Mouse (Mus musculus) hindbrain, embryonic 12.5 days (tissue): Measurements from ENCODE around the gene Alk. TPM values are rescaled to one million over a fixed set of nuclear protein-coding genes. Genes with fewer than 3 reads are reported as not detected.

ENCODE experiments used
- ATAC-seq: fragments of 200-750 bp; cut with Nextera tagmentation; 2 replicates; pipeline ENCODE4 v1.8.0; 2017; ENCODE audit warnings: moderate TSS enrichment; ENCODE audit not compliant: low FRiP score
- H3K27ac ChIP-seq: fragments of 300-500 bp; sonication (generic); 2 replicates; pipeline ENCODE4 v1.5.1; 2016; ENCODE audit warnings: mild to moderate bottlenecking
- H3K27me3 ChIP-seq: fragments of 300-500 bp; sonication (generic); 2 replicates; pipeline ENCODE4 v1.6.1; 2016; ENCODE audit warnings: mild to moderate bottlenecking
- H3K36me3 ChIP-seq: fragments of 300-500 bp; sonication (generic); 2 replicates; pipeline ENCODE4 v1.6.1; 2016; ENCODE audit warnings: mild to moderate bottlenecking
- H3K4me1 ChIP-seq: fragments of 300-500 bp; sonication (generic); 2 replicates; pipeline ENCODE4 v1.6.1; 2016
- H3K4me2 ChIP-seq: fragments of 300-500 bp; sonication (generic); replicated peaks from 2 replicates; pipeline ENCODE4 v1.6.1; 2016; ENCODE audit warnings: mild to moderate bottlenecking
- H3K4me3 ChIP-seq: fragments of 300-500 bp; sonication (generic); 2 replicates; pipeline ENCODE4 v1.5.1; 2016; ENCODE audit warnings: mild to moderate bottlenecking
- H3K9ac ChIP-seq: fragments of 300-500 bp; sonication (generic); 2 replicates; pipeline ENCODE4 v1.6.1; 2016; ENCODE audit warnings: mild to moderate bottlenecking, moderate library complexity
- H3K9me3 ChIP-seq: fragments of 300-500 bp; sonication (generic); replicated peaks from 2 replicates; pipeline ENCODE4 v1.6.1; 2016; ENCODE audit warnings: mild to moderate bottlenecking
- WGBS: fragments of 180-500 bp; shearing (Covaris S2); methylation state at CpG from one replicate; pipeline ENCODE4 v1.1.7; 2016; 5-methylcytosine and 5-hydroxymethylcytosine counted together
- polyA plus RNA-seq: library from polyadenylated mRNA; unstranded; fragments of >200 nt; fragmentation: Nextera tagmentation; extraction: Ambion mirVana; gene quantifications from 2 replicates; pipeline ENCODE4 v1.2.1, GENCODE M21; 2016

Alk gene
- polyA plus RNA-seq, 1 experiment from 2014 or later = 2.2 TPM

GRCm38 (mm10) chr17:72361961-72362360 lies 242.5 kb downstream of the Alk start:
- H3K4me1 ChIP-seq = no peaks in the 10 kb centered on the region
- H3K36me3 ChIP-seq = no peaks in the 10 kb centered on the region
- WGBS = 88% methylated on average over 4 of the region's 4 CpGs

GRCm38 (mm10) chr17:72356759-72357302 lies 247.6 kb downstream of the Alk start:
- Histone ChIP-seq H3K27ac (no peak overlapping the region), H3K9me3 (no peaks in the 10 kb centered on the region), H3K27me3 (no peaks in the 10 kb centered on the region), H3K9ac (no peak overlapping the region), H3K36me3 (no peaks in the 10 kb centered on the region), H3K4me1 (no peaks in the 10 kb centered on the region), H3K4me3 (no peak overlapping the region), H3K4me2 (no peak overlapping the region)
- WGBS = 79% methylated on average over 5 of the region's 5 CpGs
- ATAC-seq = no peak

More at GRCm38 (mm10) chr17:72361961-72362360, 242.5 kb downstream of the Alk start:
- Histone ChIP-seq H3K27ac (no peak overlapping the region), H3K9ac (no peak overlapping the region), H3K4me2 (no peak overlapping the region), H3K27me3 (no peaks in the 10 kb centered on the region), H3K4me3 (no peak overlapping the region), H3K9me3 (no peaks in the 10 kb centered on the region)
- no peak for ATAC-seq

GRCm38 (mm10) chr17:72339437-72339836 lies 265.0 kb downstream of the Alk start:
- Histone ChIP-seq H3K4me3 (no peak overlapping the region), H3K36me3 (no peaks in the 10 kb centered on the region), H3K4me2 (no peak overlapping the region), H3K27ac (no peak overlapping the region), H3K9me3 (no peaks in the 10 kb centered on the region), H3K4me1 (no peaks in the 10 kb centered on the region), H3K9ac (no peak overlapping the region), H3K27me3 (no peaks in the 10 kb centered on the region)
- no peak for ATAC-seq
- WGBS = 92% methylated on average over 4 of the region's 4 CpGs

GRCm38 (mm10) chr17:72332909-72333308 lies 271.5 kb downstream of the Alk start:
- H3K4me1 ChIP-seq = no peaks in the 10 kb centered on the region
- no peaks in the 10 kb centered on the region for H3K27me3 ChIP-seq
- no peaks in the 10 kb centered on the region for H3K9me3 ChIP-seq
- WGBS = 25% methylated on average over 4 of the region's 4 CpGs
- H3K4me2 ChIP-seq = no peak overlapping the region
- no peak for ATAC-seq
- no peak overlapping the region for H3K4me3 ChIP-seq
- H3K36me3 ChIP-seq = no peaks in the 10 kb centered on the region
- no peak overlapping the region for H3K27ac ChIP-seq
- no peak overlapping the region for H3K9ac ChIP-seq

GRCm38 (mm10) chr17:72325941-72326340 lies 278.5 kb downstream of the Alk start:
- H3K4me1 ChIP-seq = no peaks in the 10 kb centered on the region
- H3K4me2 ChIP-seq = no peak overlapping the region
- no peaks in the 10 kb centered on the region for H3K9me3 ChIP-seq
- H3K9ac ChIP-seq = no peak overlapping the region
- no peaks in the 10 kb centered on the region for H3K36me3 ChIP-seq
- 93% methylated on average over 4 of the region's 4 CpGs for WGBS
- no peak for ATAC-seq
- no peaks in the 10 kb centered on the region for H3K27me3 ChIP-seq
- no peak overlapping the region for H3K4me3 ChIP-seq
- no peak overlapping the region for H3K27ac ChIP-seq

GRCm38 (mm10) chr17:72319576-72319975 lies 284.9 kb downstream of the Alk start:
- Histone ChIP-seq H3K9me3 (no peaks in the 10 kb centered on the region), H3K9ac (no peak overlapping the region), H3K27me3 (no peaks in the 10 kb centered on the region), H3K4me3 (no peak overlapping the region), H3K36me3 (no peaks in the 10 kb centered on the region), H3K27ac (no peak overlapping the region), H3K4me2 (no peak overlapping the region), H3K4me1 (no peaks in the 10 kb centered on the region)
- ATAC-seq = no peak

GRCm38 (mm10) chr17:72299651-72300050 lies 304.8 kb downstream of the Alk start:
- no peak for ATAC-seq
- Histone ChIP-seq H3K9me3 (no peaks in the 10 kb centered on the region), H3K27me3 (no peaks in the 10 kb centered on the region), H3K36me3 (no peaks in the 10 kb centered on the region), H3K4me1 (no peaks in the 10 kb centered on the region), H3K4me2 (no peak overlapping the region), H3K9ac (no peak overlapping the region), H3K27ac (no peak overlapping the region), H3K4me3 (no peak overlapping the region)
- whole genome bisulfite sequencing = 84% methylated on average over 5 of the region's 5 CpGs

- WGBS = 80% methylated on average over 1 of the region's 1 CpGs
- no peak overlapping the region for H3K27ac ChIP-seq
- no peaks in the 10 kb centered on the region for H3K36me3 ChIP-seq
- no peaks in the 10 kb centered on the region for H3K27me3 ChIP-seq
- H3K4me3 ChIP-seq = no peak overlapping the region
- H3K9ac ChIP-seq = no peak overlapping the region
- no peaks in the 10 kb centered on the region for H3K4me1 ChIP-seq
- no peak for ATAC-seq
- H3K4me2 ChIP-seq = no peak overlapping the region
- H3K9me3 ChIP-seq = no peaks in the 10 kb centered on the region
Observed at GRCm38 (mm10) chr17:72296349-72296748, 308.1 kb downstream of the Alk start.

- Histone ChIP-seq H3K4me2 (no peak overlapping the region), H3K9me3 (no peaks in the 10 kb centered on the region), H3K9ac (no peak overlapping the region), H3K4me1 (no peaks in the 10 kb centered on the region), H3K27me3 (no peaks in the 10 kb centered on the region), H3K36me3 (no peaks in the 10 kb centered on the region), H3K27ac (no peak overlapping the region), H3K4me3 (no peak overlapping the region)
- no peak for ATAC-seq
- WGBS = 76% methylated on average over 3 of the region's 3 CpGs
Observed at GRCm38 (mm10) chr17:72293267-72293580, 311.2 kb downstream of the Alk start.

GRCm38 (mm10) chr17:72292444-72293266 lies 311.8 kb downstream of the Alk start:
- Histone ChIP-seq H3K9me3 (no peaks in the 10 kb centered on the region), H3K4me1 (no peaks in the 10 kb centered on the region), H3K9ac (no peak overlapping the region), H3K4me3 (no peak overlapping the region), H3K4me2 (no peak overlapping the region), H3K27me3 (no peaks in the 10 kb centered on the region), H3K36me3 (no peaks in the 10 kb centered on the region), H3K27ac (no peak overlapping the region)
- no peak for ATAC-seq
- 89% methylated on average over 6 of the region's 6 CpGs for WGBS

GRCm38 (mm10) chr17:72285961-72286360 lies 318.5 kb downstream of the Alk start:
- no peaks in the 10 kb centered on the region for H3K4me1 ChIP-seq
- no peaks in the 10 kb centered on the region for H3K36me3 ChIP-seq
- H3K27me3 ChIP-seq = no peaks in the 10 kb centered on the region
- no peaks in the 10 kb centered on the region for H3K9me3 ChIP-seq
- H3K27ac ChIP-seq = no peak overlapping the region
- H3K4me2 ChIP-seq = no peak overlapping the region
- no peak for ATAC-seq
- no peak overlapping the region for H3K4me3 ChIP-seq
- H3K9ac ChIP-seq = no peak overlapping the region
- WGBS = 30% methylated on average over 3 of the region's 3 CpGs

GRCm38 (mm10) chr17:72278296-72278695 lies 326.1 kb downstream of the Alk start:
- Histone ChIP-seq H3K36me3 (no peaks in the 10 kb centered on the region), H3K9ac (no peak overlapping the region), H3K4me3 (no peak overlapping the region), H3K9me3 (peaks cover 4% of the 10 kb centered on the region; the same call in 1 of the 2 replicates), H3K27ac (no peak overlapping the region), H3K4me1 (no peaks in the 10 kb centered on the region), H3K27me3 (no peaks in the 10 kb centered on the region), H3K4me2 (no peak overlapping the region)
- no peak for ATAC-seq

GRCm38 (mm10) chr17:72276778-72277177 lies 327.6 kb downstream of the Alk start:
- Histone ChIP-seq H3K9me3 (peaks cover 4% of the 10 kb centered on the region; the same call in 1 of the 2 replicates), H3K4me3 (no peak overlapping the region), H3K27ac (no peak overlapping the region), H3K27me3 (no peaks in the 10 kb centered on the region), H3K36me3 (no peaks in the 10 kb centered on the region), H3K9ac (no peak overlapping the region), H3K4me1 (no peaks in the 10 kb centered on the region), H3K4me2 (no peak overlapping the region)
- WGBS = 82% methylated on average over 6 of the region's 6 CpGs
- ATAC-seq = no peak
